Mouse (Mus musculus): ENCODE measurements at regions not wholly inside any gene's neighbourhood (a gene's known extent, or its start where the extent isn't known, plus 50 kb on each side); places are given as distances from the start of the nearest gene placed in this dataset.

- Histone ChIP-seq H3K9me3 (ENCODE audit: control insufficient read depth, low read length) (no peaks in the 10 kb centered on the region), H3K4me2 (replicated peaks; ENCODE audit: low read depth, low read length) (no peak overlapping the region), H3K9ac (ENCODE audit: low read depth, low read length) (no peak overlapping the region), H3K27me3 (ENCODE audit: control insufficient read depth, insufficient read depth, low read length) (no peaks in the 10 kb centered on the region), H3K27ac (ENCODE audit: low read depth, low read length) (no peak overlapping the region), H3K4me3 (ENCODE audit: low read depth, low read length) (no peak overlapping the region), H3K36me3 (ENCODE audit: control insufficient read depth, insufficient read depth, low read length) (no peaks in the 10 kb centered on the region), H3K4me1 (replicated peaks; ENCODE audit: control insufficient read depth, insufficient read depth, low read length) (no peaks in the 10 kb centered on the region)
- WGBS = 92% methylated on average over 1 of the region's 1 CpGs
- DNase-seq (ENCODE audit: low spot score) (no peak), ATAC-seq (ENCODE audit: low FRiP score) (no peak)
These were observed 74.1 kb upstream of the Stt3b start for GRCm38 (mm10) chr9:115384345-115384744.

- 82% methylated on average over 26 of the region's 26 CpGs for WGBS
- DNase-seq (ENCODE audit: low spot score) (no peak), ATAC-seq (ENCODE audit: low FRiP score) (no peak)
- Histone ChIP-seq H3K4me3 (ENCODE audit: low read depth, low read length) (no peak overlapping the region), H3K9me3 (ENCODE audit: control insufficient read depth, low read length) (no peaks in the 10 kb centered on the region), H3K36me3 (ENCODE audit: control insufficient read depth, insufficient read depth, low read length) (no peaks in the 10 kb centered on the region), H3K27me3 (ENCODE audit: control insufficient read depth, insufficient read depth, low read length) (no peaks in the 10 kb centered on the region), H3K4me1 (replicated peaks; ENCODE audit: control insufficient read depth, insufficient read depth, low read length) (no peaks in the 10 kb centered on the region), H3K4me2 (replicated peaks; ENCODE audit: low read depth, low read length) (no peak overlapping the region), H3K9ac (ENCODE audit: low read depth, low read length) (no peak overlapping the region), H3K27ac (ENCODE audit: low read depth, low read length) (no peak overlapping the region)
These were observed 77.5 kb upstream of the Stt3b start for GRCm38 (mm10) chr9:115387471-115388360.

DNA sequence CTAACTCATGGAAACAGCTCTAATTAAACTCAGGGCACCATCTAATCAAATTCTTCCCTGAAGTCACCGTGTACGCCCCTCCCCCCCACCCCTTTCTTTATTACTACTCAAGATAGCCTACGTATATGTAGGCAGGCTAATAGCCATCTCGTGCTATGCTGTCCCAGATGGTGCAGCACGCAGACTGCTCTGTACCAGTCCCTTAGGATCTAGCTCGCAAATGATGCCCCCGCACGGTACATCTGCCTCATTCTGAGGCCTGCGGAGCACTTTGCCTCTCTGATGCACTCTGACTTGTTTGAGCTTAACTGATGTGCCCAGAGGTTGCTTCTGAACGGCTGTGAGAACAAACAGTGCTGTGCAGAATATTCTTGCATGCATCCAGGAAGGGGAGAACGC is 78.1 kb upstream of the Stt3b start:
- Histone ChIP-seq H3K27ac (ENCODE audit: low read depth, low read length) (no peak overlapping the region), H3K27me3 (ENCODE audit: control insufficient read depth, insufficient read depth, low read length) (no peaks in the 10 kb centered on the region), H3K4me2 (replicated peaks; ENCODE audit: low read depth, low read length) (no peak overlapping the region), H3K4me1 (replicated peaks; ENCODE audit: control insufficient read depth, insufficient read depth, low read length) (no peaks in the 10 kb centered on the region), H3K9ac (ENCODE audit: low read depth, low read length) (no peak overlapping the region), H3K36me3 (ENCODE audit: control insufficient read depth, insufficient read depth, low read length) (no peaks in the 10 kb centered on the region), H3K9me3 (ENCODE audit: control insufficient read depth, low read length) (no peaks in the 10 kb centered on the region), H3K4me3 (ENCODE audit: low read depth, low read length) (no peak overlapping the region)
- DNase-seq (ENCODE audit: low spot score) (no peak), ATAC-seq (ENCODE audit: low FRiP score) (no peak)
- 77% methylated on average over 11 of the region's 11 CpGs for WGBS

- DNase-seq (ENCODE audit: low spot score) = no peak
- 85% methylated on average over 2 of the region's 2 CpGs for WGBS
- no peaks in the 10 kb centered on the region for H3K27me3 ChIP-seq (ENCODE audit: control insufficient read depth, insufficient read depth, low read length)
- ATAC-seq (ENCODE audit: low FRiP score) = no peak
- H3K9me3 ChIP-seq (ENCODE audit: control insufficient read depth, low read length) = no peaks in the 10 kb centered on the region
- no peak overlapping the region for H3K9ac ChIP-seq (ENCODE audit: low read depth, low read length)
- H3K4me2 ChIP-seq (replicated peaks; ENCODE audit: low read depth, low read length) = no peak overlapping the region
- no peaks in the 10 kb centered on the region for H3K36me3 ChIP-seq (ENCODE audit: control insufficient read depth, insufficient read depth, low read length)
- H3K4me1 ChIP-seq (replicated peaks; ENCODE audit: control insufficient read depth, insufficient read depth, low read length) = no peaks in the 10 kb centered on the region
- no peak overlapping the region for H3K27ac ChIP-seq (ENCODE audit: low read depth, low read length)
- no peak overlapping the region for H3K4me3 ChIP-seq (ENCODE audit: low read depth, low read length)
These were observed 78.9 kb upstream of the Stt3b start for GRCm38 (mm10) chr9:115389082-115389481.

DNA sequence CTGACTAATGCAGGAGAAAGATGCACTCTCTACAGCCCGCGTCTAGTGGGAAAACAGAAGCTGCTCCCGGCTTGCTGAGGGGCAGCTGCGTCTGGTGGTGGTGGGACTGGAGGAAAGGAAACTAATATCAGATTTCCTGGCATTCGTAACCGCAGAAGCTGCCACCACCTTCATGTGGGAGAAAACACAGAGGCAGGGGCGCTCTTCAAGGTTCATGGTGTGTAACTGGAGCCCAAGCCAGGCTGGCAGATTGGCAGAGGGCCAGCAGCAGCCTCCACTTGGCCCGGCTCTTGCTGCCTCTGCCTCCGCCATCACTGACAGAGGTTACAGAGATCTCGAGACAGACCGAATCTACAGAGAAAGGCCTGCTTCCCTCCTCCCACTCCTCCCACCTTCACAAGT is 80.7 kb upstream of the Stt3b start:
- no peak overlapping the region for H3K27ac ChIP-seq (ENCODE audit: low read depth, low read length)
- no peak overlapping the region for H3K4me3 ChIP-seq (ENCODE audit: low read depth, low read length)
- no peaks in the 10 kb centered on the region for H3K36me3 ChIP-seq (ENCODE audit: control insufficient read depth, insufficient read depth, low read length)
- no peak overlapping the region for H3K9ac ChIP-seq (ENCODE audit: low read depth, low read length)
- no peaks in the 10 kb centered on the region for H3K9me3 ChIP-seq (ENCODE audit: control insufficient read depth, low read length)
- DNase-seq (ENCODE audit: low spot score) (peak; percentile 58), ATAC-seq (ENCODE audit: low FRiP score) (no peak)
- WGBS = 31% methylated on average over 11 of the region's 11 CpGs
- H3K27me3 ChIP-seq (ENCODE audit: control insufficient read depth, insufficient read depth, low read length) = no peaks in the 10 kb centered on the region
- no peak overlapping the region for H3K4me2 ChIP-seq (replicated peaks; ENCODE audit: low read depth, low read length)
- H3K4me1 ChIP-seq (replicated peaks; ENCODE audit: control insufficient read depth, insufficient read depth, low read length) = no peaks in the 10 kb centered on the region

DNA sequence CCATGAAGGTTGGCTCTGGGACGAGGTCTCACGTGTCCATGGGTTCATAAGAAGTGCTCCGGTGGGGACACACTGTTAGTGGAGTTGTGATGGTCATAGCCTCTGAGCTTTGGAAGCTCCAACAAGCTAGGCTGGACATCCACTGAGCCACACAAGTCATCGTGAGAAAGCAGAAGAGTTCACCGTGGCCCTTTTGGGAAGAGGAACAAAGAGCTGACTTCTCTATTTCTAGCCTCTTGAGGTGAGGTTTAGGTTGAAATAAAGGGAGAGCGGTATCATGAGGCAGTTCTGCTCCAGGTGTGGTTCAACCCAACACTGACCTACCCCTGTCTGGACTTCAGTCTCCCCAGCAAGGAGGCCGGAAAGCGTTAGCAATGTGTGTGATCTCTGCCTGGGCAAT is 85.3 kb upstream of the Stt3b start:
- Histone ChIP-seq H3K27me3 (ENCODE audit: control insufficient read depth, insufficient read depth, low read length) (no peaks in the 10 kb centered on the region), H3K4me2 (replicated peaks; ENCODE audit: low read depth, low read length) (no peak overlapping the region), H3K27ac (ENCODE audit: low read depth, low read length) (no peak overlapping the region), H3K9ac (ENCODE audit: low read depth, low read length) (no peak overlapping the region), H3K4me1 (replicated peaks; ENCODE audit: control insufficient read depth, insufficient read depth, low read length) (no peaks in the 10 kb centered on the region), H3K4me3 (ENCODE audit: low read depth, low read length) (no peak overlapping the region), H3K36me3 (ENCODE audit: control insufficient read depth, insufficient read depth, low read length) (no peaks in the 10 kb centered on the region), H3K9me3 (ENCODE audit: control insufficient read depth, low read length) (no peaks in the 10 kb centered on the region)
- 94% methylated on average over 8 of the region's 8 CpGs for WGBS
- DNase-seq (ENCODE audit: low spot score) (no peak), ATAC-seq (ENCODE audit: low FRiP score) (no peak)

- Histone ChIP-seq H3K9me3 (ENCODE audit: control insufficient read depth, low read length) (no peaks in the 10 kb centered on the region), H3K4me2 (replicated peaks; ENCODE audit: low read depth, low read length) (no peak overlapping the region), H3K27ac (ENCODE audit: low read depth, low read length) (no peak overlapping the region), H3K36me3 (ENCODE audit: control insufficient read depth, insufficient read depth, low read length) (no peaks in the 10 kb centered on the region), H3K27me3 (ENCODE audit: control insufficient read depth, insufficient read depth, low read length) (no peaks in the 10 kb centered on the region), H3K4me1 (replicated peaks; ENCODE audit: control insufficient read depth, insufficient read depth, low read length) (no peaks in the 10 kb centered on the region), H3K4me3 (ENCODE audit: low read depth, low read length) (no peak overlapping the region), H3K9ac (ENCODE audit: low read depth, low read length) (no peak overlapping the region)
- DNase-seq (ENCODE audit: low spot score) (no peak), ATAC-seq (ENCODE audit: low FRiP score) (no peak)
- 90% methylated on average over 6 of the region's 6 CpGs for WGBS
These were observed 90.2 kb upstream of the Stt3b start for GRCm38 (mm10) chr9:115400461-115400860.

- ATAC-seq (ENCODE audit: low FRiP score) = no peak
- peak; percentile 19 for DNase-seq (ENCODE audit: low spot score)
- 76% methylated on average over 13 of the region's 13 CpGs for WGBS
These were observed 91.4 kb upstream of the Stt3b start for GRCm38 (mm10) chr9:115401405-115402151.

GRCm38 (mm10) chr9:115402661-115403060 is 92.4 kb upstream of the Stt3b start:
- 82% methylated on average over 6 of the region's 6 CpGs for WGBS
- DNase-seq (ENCODE audit: low spot score) = no peak

More at GRCm38 (mm10) chr9:115401405-115402151, 91.4 kb upstream of the Stt3b start:
- Histone ChIP-seq H3K36me3 (ENCODE audit: control insufficient read depth, insufficient read depth, low read length) (no peaks in the 10 kb centered on the region), H3K27ac (ENCODE audit: low read depth, low read length) (no peak overlapping the region), H3K4me1 (replicated peaks; ENCODE audit: control insufficient read depth, insufficient read depth, low read length) (no peaks in the 10 kb centered on the region), H3K9ac (ENCODE audit: low read depth, low read length) (no peak overlapping the region), H3K4me2 (replicated peaks; ENCODE audit: low read depth, low read length) (no peak overlapping the region), H3K4me3 (ENCODE audit: low read depth, low read length) (no peak overlapping the region), H3K9me3 (ENCODE audit: control insufficient read depth, low read length) (no peaks in the 10 kb centered on the region), H3K27me3 (ENCODE audit: control insufficient read depth, insufficient read depth, low read length) (no peaks in the 10 kb centered on the region)

More at GRCm38 (mm10) chr9:115402661-115403060, 92.4 kb upstream of the Stt3b start:
- no peak overlapping the region for H3K4me2 ChIP-seq (replicated peaks; ENCODE audit: low read depth, low read length)
- no peak for ATAC-seq (ENCODE audit: low FRiP score)
- H3K4me3 ChIP-seq (ENCODE audit: low read depth, low read length) = no peak overlapping the region
- H3K36me3 ChIP-seq (ENCODE audit: control insufficient read depth, insufficient read depth, low read length) = no peaks in the 10 kb centered on the region
- H3K4me1 ChIP-seq (replicated peaks; ENCODE audit: control insufficient read depth, insufficient read depth, low read length) = no peaks in the 10 kb centered on the region
- H3K27ac ChIP-seq (ENCODE audit: low read depth, low read length) = no peak overlapping the region
- no peaks in the 10 kb centered on the region for H3K9me3 ChIP-seq (ENCODE audit: control insufficient read depth, low read length)
- no peaks in the 10 kb centered on the region for H3K27me3 ChIP-seq (ENCODE audit: control insufficient read depth, insufficient read depth, low read length)
- H3K9ac ChIP-seq (ENCODE audit: low read depth, low read length) = no peak overlapping the region

Data from hindbrain, embryonic 11.5 days (tissue).